Mouse (Mus musculus) stomach, postnatal 0 days (tissue): ENCODE measurements at regions not wholly inside any gene's neighbourhood (a gene's known extent, or its start where the extent isn't known, plus 50 kb on each side); places are given as distances from the start of the nearest gene placed in this dataset.
"Not testable (repeated sequence)": the region's sequence is repeated elsewhere in the genome, so short reads cannot be mapped to it uniquely, and the experiment has no call there.

Source experiments
- CTCF ChIP-seq: IDR thresholded peaks from 2 replicates; pipeline ENCODE4 v1.5.1; 2016; ENCODE audit warnings: antibody characterized with exemption, low read depth, mild to moderate bottlenecking, moderate library complexity
- EP300 ChIP-seq: optimal IDR thresholded peaks from 2 replicates; pipeline ENCODE3; 2016; ENCODE audit warnings: antibody characterized with exemption

DNA sequence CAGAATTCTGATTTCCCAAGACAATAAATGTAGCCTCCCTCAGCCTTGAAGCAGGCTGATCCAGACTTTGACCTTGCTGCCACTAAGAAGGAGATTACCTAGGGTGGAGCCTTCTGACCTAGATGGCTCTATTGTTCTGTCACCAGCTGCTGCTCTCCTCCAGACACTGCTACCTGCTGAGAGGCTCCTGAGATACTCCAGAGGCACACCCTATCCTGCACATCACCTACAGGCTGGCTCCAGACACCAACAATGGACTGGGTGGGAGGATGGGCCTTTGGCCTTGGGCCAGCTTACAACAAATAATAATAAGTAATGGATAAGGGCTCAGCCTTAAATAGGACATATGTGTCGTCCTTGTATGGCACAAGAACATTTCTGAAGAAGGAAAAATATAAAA, 186.3 kb upstream of the Fmr1 start:
- TF ChIP-seq CTCF, EP300: not testable (repeated sequence)
